Mouse (Mus musculus) frontal cortex, postnatal 36 days (tissue): ENCODE measurements around the gene Psmd12.
A peak's percentile ranks its signal among the peaks of the same experiment; 100 is the strongest.
"Not testable (repeated sequence)": the region's sequence is repeated elsewhere in the genome, so short reads cannot be mapped to it uniquely, and the experiment has no call there.

ENCODE experiments used
- DNase-seq, 2 experiments: peaks; one replicate each; pipeline ENCODE4 v3.0.0; 2022; ENCODE audit warnings: low spot score in 2 of 2

Gene Psmd12

GRCm38 (mm10) chr11:107459828-107460227, 19.5 kb upstream of the Psmd12 start:
- DNase-seq, result no peak

- DNase-seq, result no peak
These were observed 16.8 kb upstream of the Psmd12 start for GRCm38 (mm10) chr11:107462478-107462877.

GRCm38 (mm10) chr11:107463251-107463681, 16.0 kb upstream of the Psmd12 start:
- no peak for DNase-seq

GRCm38 (mm10) chr11:107464141-107464540, 15.1 kb upstream of the Psmd12 start:
- DNase-seq, result no peak

- no peak for DNase-seq
These were observed 14.2 kb upstream of the Psmd12 start for GRCm38 (mm10) chr11:107465041-107465440.

GRCm38 (mm10) chr11:107465969-107466368, 13.3 kb upstream of the Psmd12 start:
- DNase-seq, result no peak

- DNase-seq, result no peak
These were observed 12.5 kb upstream of the Psmd12 start for GRCm38 (mm10) chr11:107466611-107467391.

- no peak for DNase-seq
These were observed 10.8 kb upstream of the Psmd12 start for GRCm38 (mm10) chr11:107468252-107469030.

- peak; percentile 70 to 71 for DNase-seq
These were observed 10.2 kb upstream of the Psmd12 start for GRCm38 (mm10) chr11:107469031-107469522.

- DNase-seq, result peak; percentile 56 to 57
These were observed 9.5 kb upstream of the Psmd12 start for GRCm38 (mm10) chr11:107469523-107470371.

- DNase-seq, result peak; percentile 85 to 88
These were observed 8.7 kb upstream of the Psmd12 start, which contains the start of gene Pitpnc1 for GRCm38 (mm10) chr11:107470521-107471041. TSS of gene Pitpnc1 (minus strand) at chr11:107470699.

- no peak for DNase-seq
These were observed 8.1 kb upstream of the Psmd12 start for GRCm38 (mm10) chr11:107471071-107471720.

GRCm38 (mm10) chr11:107472304-107472703, 7.0 kb upstream of the Psmd12 start:
- DNase-seq, result no peak

- peak in 1 of 2 experiments; percentile 58 for DNase-seq
These were observed 6.0 kb upstream of the Psmd12 start for GRCm38 (mm10) chr11:107473137-107473820.

- DNase-seq, result no peak
These were observed 549 bp downstream of the Psmd12 start for GRCm38 (mm10) chr11:107479862-107480203.

- DNase-seq, result no peak
These were observed 5.1 kb downstream of the Psmd12 start for GRCm38 (mm10) chr11:107484341-107484740.

- no peak for DNase-seq
These were observed 23.5 kb downstream of the Psmd12 start for GRCm38 (mm10) chr11:107502801-107503200.

- DNase-seq, result not testable (repeated sequence)
These were observed 25.1 kb downstream of the Psmd12 start for GRCm38 (mm10) chr11:107504364-107504763.

- DNase-seq, result peak in 1 of 2 experiments; percentile 15
These were observed 27.0 kb downstream of the Psmd12 start for GRCm38 (mm10) chr11:107506260-107506659.

GRCm38 (mm10) chr11:107509631-107510338, 30.5 kb downstream of the Psmd12 start:
- DNase-seq, result no peak
